Mouse (Mus musculus) intestine, postnatal 0 days (tissue): ENCODE measurements at regions not wholly inside any gene's neighbourhood (a gene's known extent, or its start where the extent isn't known, plus 50 kb on each side); places are given as distances from the start of the nearest gene placed in this dataset.
A peak's percentile ranks its signal among the peaks of the same experiment; 100 is the strongest.

Experiments used
- ATAC-seq: fragments of 200-750 bp; cut with Nextera tagmentation; 2 replicates; pipeline ENCODE4 v1.8.0; 2017; ENCODE audit warnings: mild to moderate bottlenecking, moderate TSS enrichment, moderate library complexity
- H3K27ac ChIP-seq: fragments of 300-500 bp; sonication (generic); 2 replicates; pipeline ENCODE4 v1.5.1; 2014; ENCODE audit warnings: mild to moderate bottlenecking, low read depth, low read length, moderate library complexity
- H3K27me3 ChIP-seq: fragments of 300-500 bp; sonication (generic); replicated peaks from 2 replicates; pipeline ENCODE4 v1.6.1; 2014; ENCODE audit warnings: low read length, mixed read lengths; ENCODE audit not compliant: control insufficient read depth, insufficient read depth
- H3K36me3 ChIP-seq: fragments of 300-500 bp; sonication (generic); 2 replicates; pipeline ENCODE4 v1.6.1; 2014; ENCODE audit warnings: mild to moderate bottlenecking, moderate library complexity; ENCODE audit not compliant: control insufficient read depth, insufficient read depth
- H3K4me1 ChIP-seq: fragments of 300-500 bp; sonication (generic); replicated peaks from 2 replicates; pipeline ENCODE4 v1.6.1; 2014; ENCODE audit warnings: antibody characterized with exemption, low read length, mixed read lengths; ENCODE audit not compliant: control insufficient read depth, insufficient read depth
- H3K4me2 ChIP-seq: fragments of 300-500 bp; sonication (generic); replicated peaks from 2 replicates; pipeline ENCODE4 v1.6.1; 2014; ENCODE audit warnings: low read depth, mild to moderate bottlenecking, moderate library complexity
- H3K4me3 ChIP-seq: fragments of 300-500 bp; sonication (generic); 2 replicates; pipeline ENCODE4 v1.5.1; 2014; ENCODE audit warnings: low read depth, low read length
- H3K9ac ChIP-seq: fragments of 300-500 bp; sonication (generic); 2 replicates; pipeline ENCODE4 v1.6.1; 2014; ENCODE audit warnings: mild to moderate bottlenecking, low read depth, low read length
- H3K9me3 ChIP-seq: fragments of 300-500 bp; sonication (generic); 2 replicates; pipeline ENCODE4 v1.6.1; 2016; ENCODE audit warnings: mixed run types; ENCODE audit not compliant: control insufficient read depth
- CTCF ChIP-seq: sonication (generic); IDR thresholded peaks from 2 replicates; pipeline ENCODE4 v1.5.1; 2016; ENCODE audit warnings: low read depth, mild to moderate bottlenecking, control low read depth, antibody characterized with exemption, moderate library complexity
- WGBS: fragments of 180-500 bp; shearing (Covaris S2); extraction: QIAGEN DNeasy Blood & Tissue Kit; methylation state at CpG from one replicate; pipeline ENCODE4 v1.1.7; 2014; 5-methylcytosine and 5-hydroxymethylcytosine counted together

- Histone ChIP-seq H3K4me1 (no peaks in the 10 kb centered on the region), H3K27ac (no peak overlapping the region), H3K36me3 (no peaks in the 10 kb centered on the region), H3K9ac (no peak overlapping the region), H3K9me3 (no peaks in the 10 kb centered on the region), H3K4me2 (no peak overlapping the region), H3K27me3 (no peaks in the 10 kb centered on the region), H3K4me3 (no peak overlapping the region)
- TF ChIP-seq CTCF: no peak
- ATAC-seq: no peak
- 46% methylated on average over 6 of the region's 6 CpGs for WGBS
These were observed 247.8 kb upstream of the Kcnab2 start for GRCm38 (mm10) chr4:152725423-152725822.

- Histone ChIP-seq H3K27me3 (no peaks in the 10 kb centered on the region), H3K9ac (no peak overlapping the region), H3K9me3 (no peaks in the 10 kb centered on the region), H3K36me3 (no peaks in the 10 kb centered on the region), H3K27ac (no peak overlapping the region), H3K4me3 (no peak overlapping the region), H3K4me2 (no peak overlapping the region), H3K4me1 (no peaks in the 10 kb centered on the region)
- no peak for TF ChIP-seq CTCF
- no peak for ATAC-seq
- WGBS: 79% methylated on average over 7 of the region's 7 CpGs
These were observed 247.1 kb upstream of the Kcnab2 start for GRCm38 (mm10) chr4:152724741-152725140.

GRCm38 (mm10) chr4:152724026-152724425 is 246.4 kb upstream of the Kcnab2 start:
- Histone ChIP-seq H3K9ac (no peak overlapping the region), H3K27ac (no peak overlapping the region), H3K27me3 (no peaks in the 10 kb centered on the region), H3K9me3 (no peaks in the 10 kb centered on the region), H3K4me2 (no peak overlapping the region), H3K4me3 (no peak overlapping the region), H3K36me3 (no peaks in the 10 kb centered on the region), H3K4me1 (no peaks in the 10 kb centered on the region)
- WGBS: 69% methylated on average over 10 of the region's 10 CpGs
- ATAC-seq: no peak
- no peak for TF ChIP-seq CTCF

GRCm38 (mm10) chr4:152720528-152720927 is 242.9 kb upstream of the Kcnab2 start:
- ATAC-seq: no peak
- no peaks in the 10 kb centered on the region for H3K36me3 ChIP-seq
- no peak overlapping the region for H3K4me3 ChIP-seq
- 70% methylated on average over 8 of the region's 8 CpGs for WGBS
- no peaks in the 10 kb centered on the region for H3K4me1 ChIP-seq
- H3K9me3 ChIP-seq: no peaks in the 10 kb centered on the region
- H3K27ac ChIP-seq: no peak overlapping the region
- H3K9ac ChIP-seq: no peak overlapping the region
- H3K4me2 ChIP-seq: no peak overlapping the region
- TF ChIP-seq CTCF: no peak
- H3K27me3 ChIP-seq: no peaks in the 10 kb centered on the region

- Histone ChIP-seq H3K4me2 (no peak overlapping the region), H3K9me3 (no peaks in the 10 kb centered on the region), H3K4me3 (no peak overlapping the region), H3K36me3 (no peaks in the 10 kb centered on the region), H3K27me3 (no peaks in the 10 kb centered on the region), H3K4me1 (no peaks in the 10 kb centered on the region), H3K27ac (no peak overlapping the region), H3K9ac (no peak overlapping the region)
- 89% methylated on average over 15 of the region's 15 CpGs for WGBS
- TF ChIP-seq CTCF: no peak
- ATAC-seq: no peak
These were observed 241.9 kb upstream of the Kcnab2 start for GRCm38 (mm10) chr4:152719416-152720127.

- 80% methylated on average over 5 of the region's 5 CpGs for WGBS
- no peak overlapping the region for H3K27ac ChIP-seq
- no peak for ATAC-seq
- no peaks in the 10 kb centered on the region for H3K9me3 ChIP-seq
- no peaks in the 10 kb centered on the region for H3K4me1 ChIP-seq
- no peak overlapping the region for H3K9ac ChIP-seq
- no peak for TF ChIP-seq CTCF
- H3K4me3 ChIP-seq: no peak overlapping the region
- H3K4me2 ChIP-seq: no peak overlapping the region
- no peaks in the 10 kb centered on the region for H3K27me3 ChIP-seq
- no peaks in the 10 kb centered on the region for H3K36me3 ChIP-seq
These were observed 232.7 kb upstream of the Kcnab2 start for GRCm38 (mm10) chr4:152710339-152710738.

- 76% methylated on average over 7 of the region's 7 CpGs for WGBS
- Histone ChIP-seq H3K36me3 (no peaks in the 10 kb centered on the region), H3K27me3 (no peaks in the 10 kb centered on the region), H3K4me1 (no peaks in the 10 kb centered on the region), H3K27ac (no peak overlapping the region), H3K9me3 (no peaks in the 10 kb centered on the region), H3K9ac (no peak overlapping the region), H3K4me2 (no peak overlapping the region), H3K4me3 (no peak overlapping the region)
- no peak for ATAC-seq
- peak; percentile 56 for TF ChIP-seq CTCF
These were observed 222.5 kb upstream of the Kcnab2 start for GRCm38 (mm10) chr4:152700217-152700616.
